Mouse (Mus musculus): ENCODE measurements around the gene Nup210l. TPM values are rescaled to one million over a fixed set of nuclear protein-coding genes. Genes with fewer than 3 reads are reported as not detected.
"Not testable (repeated sequence)": the region's sequence is repeated elsewhere in the genome, so short reads cannot be mapped to it uniquely, and the experiment has no call there.

The Nup210l gene
- polyA plus RNA-seq, 1 experiment from 2014 or later: 0.08 TPM

- no peak overlapping the region for H3K27ac ChIP-seq (replicated peaks)
- H3K4me3 ChIP-seq (replicated peaks): no peak overlapping the region
- peaks cover 6% of the 10 kb centered on the region; the same call in 1 of the 2 replicates for H3K4me1 ChIP-seq (replicated peaks)
- H3K9me3 ChIP-seq (replicated peaks): no peaks in the 10 kb centered on the region
- 61% methylated on average over 3 of the region's 3 CpGs for WGBS (ENCODE audit: insufficient replicate concordance)
- H3K27me3 ChIP-seq: no peaks in the 10 kb centered on the region
- no peak overlapping the region for H3K9ac ChIP-seq
- H3K36me3 ChIP-seq (replicated peaks): peaks cover 90% of the 10 kb centered on the region
- no peak overlapping the region for H3K4me2 ChIP-seq
- no peak for ATAC-seq (ENCODE audit: insufficient read depth)
These were observed 9.5 kb upstream of the Nup210l start for GRCm38 (mm10) chr3:90094453-90094852.

DNA sequence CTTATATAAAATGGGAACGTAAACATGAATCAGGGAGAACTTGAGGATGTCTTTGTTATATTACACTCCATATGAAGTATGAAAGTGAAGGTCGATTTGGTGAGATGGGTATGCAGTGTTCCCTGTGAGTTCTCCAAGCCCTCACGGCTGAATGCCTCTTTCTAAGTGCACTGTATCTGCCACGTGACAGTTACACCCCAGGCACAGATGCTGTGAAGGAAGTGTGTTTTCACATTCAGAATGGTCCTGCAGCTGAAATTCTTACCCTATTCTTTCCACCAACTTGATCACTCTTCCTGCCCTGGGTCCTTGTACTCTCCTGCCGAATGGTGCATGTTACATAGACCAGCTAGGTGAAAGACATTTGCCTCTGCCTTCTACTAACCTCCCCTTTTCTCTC lies 6.0 kb upstream of the Nup210l start:
- ATAC-seq (ENCODE audit: insufficient read depth): no peak
- Histone ChIP-seq H3K36me3 (replicated peaks) (peaks cover 66% of the 10 kb centered on the region), H3K4me1 (replicated peaks) (0 out of 2 replicates have a peak, but pooled peaks cover 6% of the 10 kb centered on the region), H3K9ac (no peak overlapping the region), H3K27me3 (no peaks in the 10 kb centered on the region), H3K27ac (replicated peaks) (no peak overlapping the region), H3K4me3 (replicated peaks) (no peak overlapping the region), H3K4me2 (no peak overlapping the region), H3K9me3 (replicated peaks) (no peaks in the 10 kb centered on the region)
- WGBS (ENCODE audit: insufficient replicate concordance): 78% methylated on average over 5 of the region's 5 CpGs

DNA sequence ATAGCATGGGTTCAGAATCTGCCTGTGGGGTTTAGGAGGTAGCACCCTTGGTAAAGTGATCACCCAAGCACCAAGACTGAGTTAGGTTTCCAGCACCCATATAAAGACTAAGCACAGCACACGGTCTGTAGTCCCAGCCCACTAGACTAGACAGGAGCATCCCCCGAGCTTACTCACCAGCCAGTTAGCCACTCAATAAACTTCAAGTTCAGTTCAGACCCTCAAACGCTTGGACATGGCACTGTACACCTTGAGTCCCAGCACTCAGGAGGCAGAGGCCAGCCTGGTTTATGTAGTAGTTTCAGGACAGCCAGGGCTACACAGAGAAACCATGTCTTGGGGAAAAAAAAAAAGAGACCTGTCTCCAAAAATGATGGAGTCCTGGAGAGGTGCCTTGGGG lies 2.9 kb upstream of the Nup210l start:
- no peak for ATAC-seq (ENCODE audit: insufficient read depth)
- Histone ChIP-seq H3K27ac (replicated peaks) (no peak overlapping the region), H3K36me3 (replicated peaks) (peaks cover 37% of the 10 kb centered on the region), H3K4me3 (replicated peaks) (no peak overlapping the region), H3K4me2 (no peak overlapping the region), H3K27me3 (no peaks in the 10 kb centered on the region), H3K9me3 (replicated peaks) (no peaks in the 10 kb centered on the region), H3K9ac (no peak overlapping the region), H3K4me1 (replicated peaks) (no peaks in the 10 kb centered on the region)
- WGBS (ENCODE audit: insufficient replicate concordance): 74% methylated on average over 3 of the region's 3 CpGs

- no peaks in the 10 kb centered on the region for H3K27me3 ChIP-seq
- H3K9me3 ChIP-seq (replicated peaks): no peaks in the 10 kb centered on the region
- WGBS (ENCODE audit: insufficient replicate concordance): 81% methylated on average over 2 of the region's 2 CpGs
- H3K4me3 ChIP-seq (replicated peaks): no peak overlapping the region
- H3K36me3 ChIP-seq (replicated peaks): peaks cover 33% of the 10 kb centered on the region
- no peak for ATAC-seq (ENCODE audit: insufficient read depth)
- H3K4me1 ChIP-seq (replicated peaks): no peaks in the 10 kb centered on the region
- no peak overlapping the region for H3K9ac ChIP-seq
- H3K4me2 ChIP-seq: no peak overlapping the region
- H3K27ac ChIP-seq (replicated peaks): no peak overlapping the region
These were observed 2.3 kb upstream of the Nup210l start for GRCm38 (mm10) chr3:90101673-90102072.

DNA sequence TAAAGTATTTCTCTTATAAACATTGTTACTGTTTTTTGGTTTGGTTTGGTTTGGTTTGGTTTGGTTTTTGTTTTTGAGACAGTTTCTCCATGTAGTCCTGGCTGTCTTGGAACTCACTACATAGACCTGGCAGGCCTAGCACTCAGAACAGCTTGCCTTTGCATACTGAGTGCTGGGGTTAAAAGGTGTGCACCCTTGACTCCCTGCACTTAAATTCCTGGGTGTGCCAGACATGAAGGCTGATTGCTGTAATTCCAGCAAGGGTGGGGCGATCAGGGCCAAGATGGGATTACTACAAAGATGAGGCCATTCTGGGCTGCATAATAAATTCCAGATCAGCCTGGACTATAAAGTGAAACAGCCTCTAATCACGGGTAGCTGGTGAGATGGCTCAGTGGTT lies 1.7 kb upstream of the Nup210l start:
- ATAC-seq (ENCODE audit: insufficient read depth): no peak
- no peaks in the 10 kb centered on the region for H3K9me3 ChIP-seq (replicated peaks)
- no peak overlapping the region for H3K4me2 ChIP-seq
- no peak overlapping the region for H3K27ac ChIP-seq (replicated peaks)
- WGBS (ENCODE audit: insufficient replicate concordance): 62% methylated on average over 2 of the region's 2 CpGs
- H3K9ac ChIP-seq: no peak overlapping the region
- no peaks in the 10 kb centered on the region for H3K4me1 ChIP-seq (replicated peaks)
- H3K27me3 ChIP-seq: no peaks in the 10 kb centered on the region
- peaks cover 32% of the 10 kb centered on the region for H3K36me3 ChIP-seq (replicated peaks)
- H3K4me3 ChIP-seq (replicated peaks): no peak overlapping the region

DNA sequence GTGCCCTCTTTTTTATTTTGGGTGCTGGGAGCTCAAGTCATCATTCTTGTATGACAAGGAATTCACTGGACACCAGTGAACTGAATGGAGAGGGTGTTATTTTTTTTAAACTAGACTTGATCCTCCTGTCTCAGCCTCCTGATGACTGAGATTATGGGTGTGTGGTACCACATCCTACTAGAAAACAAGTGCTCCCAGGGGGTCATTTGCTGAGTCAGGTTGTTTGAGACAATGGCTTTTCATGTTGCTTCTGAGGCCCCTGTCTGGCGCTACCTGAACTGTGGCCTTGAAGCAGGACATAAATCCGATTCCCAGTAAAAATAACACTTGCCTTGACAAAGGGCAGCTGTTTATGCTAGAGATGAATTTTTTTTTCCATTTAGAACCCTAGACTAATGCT lies 756 bp upstream of the Nup210l start:
- WGBS (ENCODE audit: insufficient replicate concordance): 76% methylated on average over 2 of the region's 2 CpGs
- Histone ChIP-seq H3K9me3 (replicated peaks) (no peaks in the 10 kb centered on the region), H3K9ac (no peak overlapping the region), H3K27me3 (no peaks in the 10 kb centered on the region), H3K4me1 (replicated peaks) (no peaks in the 10 kb centered on the region), H3K4me2 (no peak overlapping the region), H3K4me3 (replicated peaks) (no peak overlapping the region), H3K27ac (replicated peaks) (no peak overlapping the region), H3K36me3 (replicated peaks) (peaks cover 23% of the 10 kb centered on the region)
- no peak for ATAC-seq (ENCODE audit: insufficient read depth)

DNA sequence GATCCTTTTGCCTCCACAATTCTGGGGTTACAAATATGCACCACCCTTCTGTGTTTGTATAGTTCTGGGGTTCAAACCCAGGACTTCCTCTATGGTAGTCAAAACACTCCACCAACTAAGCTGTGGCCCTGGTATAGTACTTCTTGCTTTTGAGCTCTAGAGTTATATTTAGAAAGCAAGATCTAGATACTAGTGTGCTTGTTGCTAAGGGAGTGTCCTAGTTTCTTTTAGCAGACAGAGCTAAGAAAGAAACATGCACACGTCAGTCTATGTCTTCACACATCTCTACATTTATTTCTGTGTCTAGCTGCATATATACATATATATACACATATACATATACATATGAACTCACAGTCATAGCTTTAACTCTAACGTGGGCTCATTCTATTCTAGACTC lies 7.8 kb downstream of the Nup210l start:
- Histone ChIP-seq H3K4me1 (replicated peaks) (no peaks in the 10 kb centered on the region), H3K4me3 (replicated peaks) (no peak overlapping the region), H3K27me3 (no peaks in the 10 kb centered on the region), H3K9me3 (replicated peaks) (no peaks in the 10 kb centered on the region), H3K9ac (no peak overlapping the region), H3K4me2 (no peak overlapping the region), H3K27ac (replicated peaks) (no peak overlapping the region), H3K36me3 (replicated peaks) (no peaks in the 10 kb centered on the region)
- 68% methylated on average over 2 of the region's 2 CpGs for WGBS (ENCODE audit: insufficient replicate concordance)
- no peak for ATAC-seq (ENCODE audit: insufficient read depth)

DNA sequence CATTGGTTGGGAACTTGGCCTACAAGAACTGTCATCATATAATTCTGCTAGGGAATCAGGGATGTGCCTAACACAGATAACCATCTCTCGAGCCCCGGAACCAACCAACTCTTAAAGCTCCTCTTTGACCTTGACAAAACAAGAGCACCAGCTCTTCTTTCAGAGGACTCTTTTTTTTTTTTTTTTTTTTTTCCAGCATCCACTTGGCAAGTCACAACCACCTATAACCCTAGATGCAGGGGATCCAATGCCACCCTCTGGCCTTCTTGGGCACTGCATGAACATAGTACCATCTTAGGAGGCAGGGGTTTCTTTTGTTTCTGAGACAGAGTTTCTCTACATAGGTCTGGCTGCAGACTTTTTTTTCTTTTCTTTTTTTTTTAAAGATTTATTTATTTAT lies 10.4 kb downstream of the Nup210l start:
- Histone ChIP-seq H3K27ac (replicated peaks) (no peak overlapping the region), H3K9me3 (replicated peaks) (no peaks in the 10 kb centered on the region), H3K9ac (no peak overlapping the region), H3K4me3 (replicated peaks) (no peak overlapping the region), H3K4me1 (replicated peaks) (no peaks in the 10 kb centered on the region), H3K27me3 (no peaks in the 10 kb centered on the region), H3K36me3 (replicated peaks) (no peaks in the 10 kb centered on the region), H3K4me2 (no peak overlapping the region)
- 65% methylated on average over 2 of the region's 2 CpGs for WGBS (ENCODE audit: insufficient replicate concordance)
- ATAC-seq (ENCODE audit: insufficient read depth): no peak

DNA sequence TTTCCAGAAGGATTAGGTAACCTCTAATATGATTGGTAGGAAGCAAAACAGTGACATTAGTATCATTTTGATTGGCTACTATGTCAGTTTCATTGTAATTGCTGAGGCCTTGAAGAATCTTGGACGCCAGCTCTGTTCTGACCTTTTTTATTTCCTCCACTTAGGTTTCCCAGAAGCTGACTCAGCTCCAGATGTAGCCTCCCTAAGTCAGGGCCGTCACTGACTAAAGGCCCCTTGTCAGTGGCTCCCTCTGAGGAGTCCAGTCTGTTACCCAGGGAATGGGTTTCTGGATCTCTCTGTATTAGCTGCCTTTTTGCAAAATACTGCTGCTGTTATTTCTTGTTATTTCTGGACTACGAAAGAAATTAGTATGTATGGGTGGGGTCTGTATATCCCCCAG lies 11.6 kb downstream of the Nup210l start:
- 56% methylated on average over 3 of the region's 3 CpGs for WGBS (ENCODE audit: insufficient replicate concordance)
- H3K4me3 ChIP-seq (replicated peaks): no peak overlapping the region

DNA sequence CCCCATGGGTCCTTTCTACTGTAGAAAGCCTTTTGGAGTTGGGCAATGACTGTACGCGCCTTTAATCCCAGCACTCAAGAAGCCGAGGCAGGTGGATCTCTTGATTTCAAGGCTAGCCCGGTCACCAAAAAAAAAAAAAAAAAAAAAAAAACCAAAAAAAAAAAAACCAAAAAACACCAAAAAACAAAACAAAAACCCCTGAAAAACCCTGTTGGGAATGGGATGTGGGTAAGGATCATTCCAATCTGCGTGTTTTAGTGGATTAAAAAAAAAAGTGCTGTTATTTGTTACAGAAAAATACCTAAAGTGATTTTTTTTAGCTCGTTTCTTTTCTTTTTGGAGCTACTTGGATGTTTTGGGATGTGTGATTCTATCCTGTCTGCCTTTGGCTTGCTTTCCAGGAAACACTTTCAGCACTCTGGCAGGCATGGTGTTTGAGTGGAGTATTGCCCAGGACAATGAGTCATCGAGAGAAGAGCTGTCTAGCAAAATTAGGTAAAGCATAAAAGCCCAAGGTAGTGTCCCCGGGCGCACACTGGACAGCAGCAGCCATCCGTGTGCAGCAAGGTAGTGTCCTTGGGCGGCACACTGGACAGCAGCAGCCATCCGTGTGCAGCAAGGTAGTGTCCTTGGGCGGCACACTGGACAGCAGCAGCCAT lies 14.3 kb downstream of the Nup210l start:
- Histone ChIP-seq H3K9ac (no peak overlapping the region), H3K27ac (replicated peaks) (no peak overlapping the region), H3K4me2 (no peak overlapping the region), H3K36me3 (replicated peaks) (no peaks in the 10 kb centered on the region), H3K9me3 (replicated peaks) (no peaks in the 10 kb centered on the region), H3K4me1 (replicated peaks) (no peaks in the 10 kb centered on the region), H3K4me3 (replicated peaks) (no peak overlapping the region), H3K27me3 (no peaks in the 10 kb centered on the region)
- 76% methylated on average over 13 of the region's 13 CpGs for WGBS (ENCODE audit: insufficient replicate concordance)
- ATAC-seq (ENCODE audit: insufficient read depth): no peak

More for the DNA sequence above, 11.6 kb downstream of the Nup210l start:
- Histone ChIP-seq H3K27me3 (no peaks in the 10 kb centered on the region), H3K4me2 (no peak overlapping the region), H3K9me3 (replicated peaks) (no peaks in the 10 kb centered on the region), H3K4me1 (replicated peaks) (no peaks in the 10 kb centered on the region), H3K9ac (no peak overlapping the region), H3K27ac (replicated peaks) (no peak overlapping the region), H3K36me3 (replicated peaks) (no peaks in the 10 kb centered on the region)
- ATAC-seq (ENCODE audit: insufficient read depth): no peak

DNA sequence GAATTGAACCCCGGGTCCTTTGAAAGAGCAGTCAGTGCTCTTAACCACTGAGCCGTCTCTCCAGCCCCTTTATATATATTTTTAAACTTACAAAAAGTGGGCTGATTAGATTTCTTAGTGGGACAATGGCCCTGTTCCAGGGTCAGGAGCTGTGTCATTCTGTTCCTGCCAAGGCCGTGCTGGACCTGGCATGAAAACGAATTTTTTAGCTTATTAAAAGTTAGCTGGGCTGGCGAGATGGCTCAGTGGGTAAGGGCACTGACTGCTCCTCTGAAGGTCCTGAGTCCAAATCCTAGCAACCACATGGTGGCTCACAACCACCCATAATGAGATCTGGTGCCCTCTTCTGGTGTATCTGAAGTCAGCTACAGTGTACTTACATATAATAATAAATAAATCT lies 18.1 kb downstream of the Nup210l start:
- H3K27me3 ChIP-seq; H3K9ac ChIP-seq; H3K4me1 ChIP-seq (replicated peaks); H3K27ac ChIP-seq (replicated peaks); H3K36me3 ChIP-seq (replicated peaks); H3K9me3 ChIP-seq (replicated peaks); H3K4me3 ChIP-seq (replicated peaks); H3K4me2 ChIP-seq; ATAC-seq (ENCODE audit: insufficient read depth): not testable (repeated sequence)
- 60% methylated on average over 5 of the region's 5 CpGs for WGBS (ENCODE audit: insufficient replicate concordance)

DNA sequence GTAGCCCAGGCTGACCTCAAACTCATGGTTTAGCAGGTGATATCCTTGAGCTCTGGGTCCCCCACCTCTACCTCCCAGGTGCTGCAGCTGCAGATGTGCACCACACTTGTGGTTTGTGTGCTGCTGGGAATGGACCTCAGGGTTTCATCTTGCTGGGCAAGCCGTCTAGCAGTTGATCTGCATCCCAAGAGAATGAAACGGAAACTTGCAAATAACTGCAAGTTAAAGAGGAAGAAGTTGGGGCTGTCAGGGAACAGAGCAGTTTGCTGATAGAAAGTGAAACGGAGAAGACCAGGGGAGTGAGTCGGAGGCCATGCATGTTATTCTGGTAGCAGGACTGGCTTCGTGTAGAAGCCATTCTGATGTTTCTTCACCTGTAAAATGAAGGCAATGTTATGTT lies 21.8 kb downstream of the Nup210l start:
- Histone ChIP-seq H3K4me1 (replicated peaks) (no peaks in the 10 kb centered on the region), H3K36me3 (replicated peaks) (no peaks in the 10 kb centered on the region), H3K27ac (replicated peaks) (no peak overlapping the region), H3K27me3 (no peaks in the 10 kb centered on the region), H3K9ac (no peak overlapping the region), H3K4me2 (no peak overlapping the region), H3K4me3 (replicated peaks) (no peak overlapping the region), H3K9me3 (replicated peaks) (no peaks in the 10 kb centered on the region)
- no peak for ATAC-seq (ENCODE audit: insufficient read depth)
- WGBS (ENCODE audit: insufficient replicate concordance): 36% methylated on average over 5 of the region's 5 CpGs
